Mouse (Mus musculus): Measurements from ENCODE around the gene Ncoa7. TPM values are rescaled to one million over a fixed set of nuclear protein-coding genes. Genes with fewer than 3 reads are reported as not detected.
A peak's percentile ranks its signal among the peaks of the same experiment; 100 is the strongest.
"Not testable (repeated sequence)": the region's sequence is repeated elsewhere in the genome, so short reads cannot be mapped to it uniquely, and the experiment has no call there.

The Ncoa7 gene
- polyA plus RNA-seq, 1 experiment from 2014 or later, result 18.7 TPM

- no peaks in the 10 kb centered on the region for H3K27me3 ChIP-seq (replicated peaks; ENCODE audit: control insufficient read depth, insufficient read depth, low read length)
- no peak overlapping the region for H3K27ac ChIP-seq (ENCODE audit: low read length)
- H3K4me3 ChIP-seq (replicated peaks; ENCODE audit: low read length), result no peak overlapping the region
- WGBS, result 95% methylated on average over 5 of the region's 5 CpGs
- no peak overlapping the region for H3K9ac ChIP-seq (replicated peaks; ENCODE audit: low read depth, low read length)
- H3K4me2 ChIP-seq (ENCODE audit: low read length), result no peak overlapping the region
- peaks cover 3% of the 10 kb centered on the region; the same call in 1 of the 2 replicates for H3K9me3 ChIP-seq (ENCODE audit: control insufficient read depth, low read length)
- no peaks in the 10 kb centered on the region for H3K36me3 ChIP-seq (ENCODE audit: control insufficient read depth, insufficient read depth)
- no peak for ATAC-seq
- no peaks in the 10 kb centered on the region for H3K4me1 ChIP-seq (replicated peaks; ENCODE audit: control insufficient read depth, insufficient read depth, low read length)
These were observed 13.6 kb downstream of the Ncoa7 start for GRCm38 (mm10) chr10:30789521-30789920.

GRCm38 (mm10) chr10:30788340-30788721 is 14.8 kb downstream of the Ncoa7 start:
- ATAC-seq, result no peak
- WGBS, result 91% methylated on average over 1 of the region's 1 CpGs
- H3K4me2 ChIP-seq (ENCODE audit: low read length), result no peak overlapping the region

GRCm38 (mm10) chr10:30787684-30788339 is 15.3 kb downstream of the Ncoa7 start:
- Histone ChIP-seq H3K4me2 (ENCODE audit: low read length) (no peak overlapping the region), H3K9ac (replicated peaks; ENCODE audit: low read depth, low read length) (no peak overlapping the region), H3K9me3 (ENCODE audit: control insufficient read depth, low read length) (0 out of 2 replicates have a peak, but pooled peaks cover 2% of the 10 kb centered on the region), H3K4me3 (replicated peaks; ENCODE audit: low read length) (no peak overlapping the region), H3K36me3 (ENCODE audit: control insufficient read depth, insufficient read depth) (no peaks in the 10 kb centered on the region), H3K4me1 (replicated peaks; ENCODE audit: control insufficient read depth, insufficient read depth, low read length) (no peaks in the 10 kb centered on the region), H3K27me3 (replicated peaks; ENCODE audit: control insufficient read depth, insufficient read depth, low read length) (no peaks in the 10 kb centered on the region), H3K27ac (ENCODE audit: low read length) (no peak overlapping the region)
- ATAC-seq, result no peak
- 92% methylated on average over 3 of the region's 3 CpGs for WGBS

More at GRCm38 (mm10) chr10:30788340-30788721, 14.8 kb downstream of the Ncoa7 start:
- Histone ChIP-seq H3K9ac (replicated peaks; ENCODE audit: low read depth, low read length) (no peak overlapping the region), H3K4me3 (replicated peaks; ENCODE audit: low read length) (no peak overlapping the region), H3K36me3 (ENCODE audit: control insufficient read depth, insufficient read depth) (no peaks in the 10 kb centered on the region), H3K27me3 (replicated peaks; ENCODE audit: control insufficient read depth, insufficient read depth, low read length) (no peaks in the 10 kb centered on the region), H3K27ac (ENCODE audit: low read length) (no peak overlapping the region), H3K9me3 (ENCODE audit: control insufficient read depth, low read length) (0 out of 2 replicates have a peak, but pooled peaks cover 2% of the 10 kb centered on the region), H3K4me1 (replicated peaks; ENCODE audit: control insufficient read depth, insufficient read depth, low read length) (no peaks in the 10 kb centered on the region)

GRCm38 (mm10) chr10:30786103-30786754 is 16.9 kb downstream of the Ncoa7 start:
- Histone ChIP-seq H3K4me3 (replicated peaks; ENCODE audit: low read length) (no peak overlapping the region), H3K9ac (replicated peaks; ENCODE audit: low read depth, low read length) (no peak overlapping the region), H3K9me3 (ENCODE audit: control insufficient read depth, low read length) (0 out of 2 replicates have a peak, but pooled peaks cover 2% of the 10 kb centered on the region), H3K4me2 (ENCODE audit: low read length) (no peak overlapping the region), H3K4me1 (replicated peaks; ENCODE audit: control insufficient read depth, insufficient read depth, low read length) (no peaks in the 10 kb centered on the region), H3K27me3 (replicated peaks; ENCODE audit: control insufficient read depth, insufficient read depth, low read length) (no peaks in the 10 kb centered on the region), H3K36me3 (ENCODE audit: control insufficient read depth, insufficient read depth) (no peaks in the 10 kb centered on the region), H3K27ac (ENCODE audit: low read length) (no peak overlapping the region)
- 89% methylated on average over 5 of the region's 5 CpGs for WGBS
- ATAC-seq, result no peak

GRCm38 (mm10) chr10:30780921-30781320 is 22.2 kb downstream of the Ncoa7 start:
- ATAC-seq, result not testable (repeated sequence)

GRCm38 (mm10) chr10:30778240-30778639 is 24.9 kb downstream of the Ncoa7 start:
- Histone ChIP-seq H3K27me3 (replicated peaks; ENCODE audit: control insufficient read depth, insufficient read depth, low read length) (no peaks in the 10 kb centered on the region), H3K36me3 (ENCODE audit: control insufficient read depth, insufficient read depth) (no peaks in the 10 kb centered on the region), H3K4me3 (replicated peaks; ENCODE audit: low read length) (no peak overlapping the region), H3K9me3 (ENCODE audit: control insufficient read depth, low read length) (no peaks in the 10 kb centered on the region), H3K4me2 (ENCODE audit: low read length) (no peak overlapping the region), H3K27ac (ENCODE audit: low read length) (no peak overlapping the region), H3K4me1 (replicated peaks; ENCODE audit: control insufficient read depth, insufficient read depth, low read length) (peaks cover 3% of the 10 kb centered on the region; the same call in 1 of the 2 replicates), H3K9ac (replicated peaks; ENCODE audit: low read depth, low read length) (no peak overlapping the region)
- 0 out of 2 replicates have a peak, but pooled peaks have one; percentile 7 for ATAC-seq
- WGBS, result 77% methylated on average over 3 of the region's 3 CpGs

More at GRCm38 (mm10) chr10:30780921-30781320, 22.2 kb downstream of the Ncoa7 start:
- H3K27me3 ChIP-seq (replicated peaks; ENCODE audit: control insufficient read depth, insufficient read depth, low read length); H3K4me1 ChIP-seq (replicated peaks; ENCODE audit: control insufficient read depth, insufficient read depth, low read length); H3K36me3 ChIP-seq (ENCODE audit: control insufficient read depth, insufficient read depth); H3K4me2 ChIP-seq (ENCODE audit: low read length); H3K27ac ChIP-seq (ENCODE audit: low read length); H3K9ac ChIP-seq (replicated peaks; ENCODE audit: low read depth, low read length); H3K4me3 ChIP-seq (replicated peaks; ENCODE audit: low read length); H3K9me3 ChIP-seq (ENCODE audit: control insufficient read depth, low read length): not testable (repeated sequence)
- 95% methylated on average over 9 of the region's 9 CpGs for WGBS

GRCm38 (mm10) chr10:30775987-30776386 is 27.1 kb downstream of the Ncoa7 start:
- no peak overlapping the region for H3K27ac ChIP-seq (ENCODE audit: low read length)
- WGBS, result 71% methylated on average over 2 of the region's 2 CpGs
- ATAC-seq, result peak; percentile 34; the same call in 1 of the 2 replicates

GRCm38 (mm10) chr10:30775568-30775967 is 27.6 kb downstream of the Ncoa7 start:
- 33% methylated on average over 5 of the region's 5 CpGs for WGBS
- peak; percentile 64 for ATAC-seq
- no peak overlapping the region for H3K27ac ChIP-seq (ENCODE audit: low read length)

More at GRCm38 (mm10) chr10:30775987-30776386, 27.1 kb downstream of the Ncoa7 start:
- Histone ChIP-seq H3K4me2 (ENCODE audit: low read length) (no peak overlapping the region), H3K9ac (replicated peaks; ENCODE audit: low read depth, low read length) (no peak overlapping the region), H3K36me3 (ENCODE audit: control insufficient read depth, insufficient read depth) (no peaks in the 10 kb centered on the region), H3K27me3 (replicated peaks; ENCODE audit: control insufficient read depth, insufficient read depth, low read length) (no peaks in the 10 kb centered on the region), H3K9me3 (ENCODE audit: control insufficient read depth, low read length) (no peaks in the 10 kb centered on the region), H3K4me3 (replicated peaks; ENCODE audit: low read length) (no peak overlapping the region), H3K4me1 (replicated peaks; ENCODE audit: control insufficient read depth, insufficient read depth, low read length) (peaks cover 3% of the 10 kb centered on the region; the same call in 1 of the 2 replicates)

GRCm38 (mm10) chr10:30774396-30774795 is 28.7 kb downstream of the Ncoa7 start:
- WGBS, result 86% methylated on average over 2 of the region's 2 CpGs
- H3K9ac ChIP-seq (replicated peaks; ENCODE audit: low read depth, low read length), result no peak overlapping the region
- no peak for ATAC-seq
- H3K9me3 ChIP-seq (ENCODE audit: control insufficient read depth, low read length), result no peaks in the 10 kb centered on the region
- no peak overlapping the region for H3K27ac ChIP-seq (ENCODE audit: low read length)
- H3K4me1 ChIP-seq (replicated peaks; ENCODE audit: control insufficient read depth, insufficient read depth, low read length), result peaks cover 3% of the 10 kb centered on the region; the same call in 1 of the 2 replicates
- no peaks in the 10 kb centered on the region for H3K36me3 ChIP-seq (ENCODE audit: control insufficient read depth, insufficient read depth)
- no peak overlapping the region for H3K4me2 ChIP-seq (ENCODE audit: low read length)
- no peaks in the 10 kb centered on the region for H3K27me3 ChIP-seq (replicated peaks; ENCODE audit: control insufficient read depth, insufficient read depth, low read length)
- no peak overlapping the region for H3K4me3 ChIP-seq (replicated peaks; ENCODE audit: low read length)

More at GRCm38 (mm10) chr10:30775568-30775967, 27.6 kb downstream of the Ncoa7 start:
- Histone ChIP-seq H3K4me2 (ENCODE audit: low read length) (no peak overlapping the region), H3K27me3 (replicated peaks; ENCODE audit: control insufficient read depth, insufficient read depth, low read length) (no peaks in the 10 kb centered on the region), H3K4me3 (replicated peaks; ENCODE audit: low read length) (no peak overlapping the region), H3K9me3 (ENCODE audit: control insufficient read depth, low read length) (no peaks in the 10 kb centered on the region), H3K4me1 (replicated peaks; ENCODE audit: control insufficient read depth, insufficient read depth, low read length) (peaks cover 3% of the 10 kb centered on the region; the same call in 1 of the 2 replicates), H3K36me3 (ENCODE audit: control insufficient read depth, insufficient read depth) (no peaks in the 10 kb centered on the region), H3K9ac (replicated peaks; ENCODE audit: low read depth, low read length) (no peak overlapping the region)

Measured in forebrain, embryonic 16.5 days (tissue).